Mouse (Mus musculus): ENCODE results near the gene Id3. TPM values are rescaled to one million over a fixed set of nuclear protein-coding genes. Genes with fewer than 3 reads are reported as not detected.
A peak's percentile ranks its signal among the peaks of the same experiment; 100 is the strongest.

Id3 gene
- total and polyA plus RNA-seq, 3 experiments, result 56.8 to 120 (median 58.8) TPM

DNA sequence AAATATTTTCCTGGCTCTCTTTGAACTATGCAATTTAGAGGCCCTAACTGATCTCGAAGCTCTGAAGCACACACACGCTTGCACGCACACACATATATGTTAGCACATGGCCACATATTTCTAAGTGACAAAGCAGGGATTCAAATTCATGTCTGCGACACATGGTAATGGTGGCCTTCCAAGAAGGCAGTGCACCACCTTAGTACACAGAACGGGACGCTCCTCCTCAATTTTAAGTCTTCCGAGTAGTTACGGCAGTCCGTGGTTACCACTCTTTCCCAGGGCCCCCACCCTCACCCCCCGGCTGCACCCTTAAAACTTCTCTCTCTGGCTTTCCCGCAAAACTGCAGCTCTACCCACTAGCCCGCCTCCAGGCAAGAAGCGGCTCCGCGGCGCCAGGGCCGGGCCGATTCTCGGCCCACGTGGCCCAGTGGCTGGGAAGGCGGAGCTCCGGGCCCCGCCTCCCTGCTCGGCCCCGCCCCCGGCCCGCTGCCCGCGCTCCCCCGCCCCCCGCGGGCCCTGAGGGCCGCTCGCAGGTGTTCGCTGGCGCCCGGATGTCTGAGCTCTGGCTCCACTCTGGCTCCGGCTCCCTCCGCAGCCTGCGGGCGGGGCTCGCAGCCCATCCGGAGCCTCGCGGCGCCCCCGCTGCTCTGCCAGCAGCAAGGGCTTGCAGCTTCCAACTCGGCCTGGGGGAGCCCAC, 4.3 kb downstream of the Id3 start:
- H3K27me3 ChIP-seq (ENCODE audit: control insufficient read depth, insufficient read depth, low read length), result no peaks in the 10 kb centered on the region
- TF ChIP-seq POLR2A (IDR thresholded peaks at IDR 0.05; ENCODE audit: insufficient read depth, low read depth, low read length) (peak; percentile 87), CTCF (IDR thresholded peaks at IDR 0.05) (no peak), EP300 (IDR thresholded peaks at IDR 0.05; ENCODE audit: insufficient read depth, low read depth, low read length) (peak; percentile 71)
- H3K27ac ChIP-seq, result peak overlapping the region; percentile 99
- intact Hi-C loops (cut with DNase I), result loop anchor here (2.0 kb wide), 1 partner anchor 77 kb away; no protein-coding TSS in a partner anchor
- 2% methylated on average over 43 of the region's 48 CpGs for WGBS
- peaks cover 7% of the 10 kb centered on the region for H3K4me1 ChIP-seq (ENCODE audit: control insufficient read depth, insufficient read depth, low read length)
- no peaks in the 10 kb centered on the region for H3K79me2 ChIP-seq (replicated peaks; ENCODE audit: control insufficient read depth, insufficient read depth, low read length)
- H3K9ac ChIP-seq (ENCODE audit: low read depth, low read length), result peak overlapping the region; percentile 79
- peak overlapping the region; percentile 80 for H3K4me3 ChIP-seq
- peak; percentile 92 to 95 for DNase-seq
- H3K36me3 ChIP-seq (ENCODE audit: control insufficient read depth, insufficient read depth, low read length), result peaks cover 3% of the 10 kb centered on the region

DNA sequence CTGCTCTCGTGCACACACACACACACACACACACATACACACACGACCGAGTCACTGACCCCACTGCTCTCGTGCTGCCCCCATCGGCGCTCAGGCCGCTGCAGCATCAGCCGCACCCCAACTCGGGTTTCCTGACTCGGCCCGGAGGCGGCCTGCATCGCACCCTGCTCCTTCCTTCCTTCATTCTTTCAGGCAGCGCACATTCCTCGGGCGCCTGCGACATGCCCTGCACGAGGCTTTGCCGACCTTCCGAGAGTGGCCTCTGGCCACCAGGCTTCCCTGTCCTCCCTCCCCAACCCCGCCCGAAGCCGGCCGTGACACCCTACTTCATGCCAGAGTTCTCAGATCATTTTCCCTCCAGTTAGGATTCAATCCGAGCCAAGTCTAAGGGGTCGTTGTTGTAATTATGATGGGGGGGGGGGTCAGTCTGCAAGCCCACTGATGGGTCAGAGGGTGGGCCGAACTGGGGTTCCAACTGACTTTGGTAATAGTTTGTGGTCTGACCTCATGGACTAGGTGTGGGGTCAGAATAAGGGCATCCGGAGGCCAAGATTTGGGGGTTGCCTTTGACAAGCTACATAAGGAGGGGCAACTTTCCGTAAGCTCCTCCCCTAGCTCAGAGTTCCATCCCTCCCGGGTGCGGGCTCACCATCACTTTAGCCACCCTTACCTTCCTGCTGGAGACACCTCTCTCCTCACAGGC, 5.2 kb downstream of the Id3 start:
- peaks cover 3% of the 10 kb centered on the region for H3K36me3 ChIP-seq (ENCODE audit: control insufficient read depth, insufficient read depth, low read length)

DNA sequence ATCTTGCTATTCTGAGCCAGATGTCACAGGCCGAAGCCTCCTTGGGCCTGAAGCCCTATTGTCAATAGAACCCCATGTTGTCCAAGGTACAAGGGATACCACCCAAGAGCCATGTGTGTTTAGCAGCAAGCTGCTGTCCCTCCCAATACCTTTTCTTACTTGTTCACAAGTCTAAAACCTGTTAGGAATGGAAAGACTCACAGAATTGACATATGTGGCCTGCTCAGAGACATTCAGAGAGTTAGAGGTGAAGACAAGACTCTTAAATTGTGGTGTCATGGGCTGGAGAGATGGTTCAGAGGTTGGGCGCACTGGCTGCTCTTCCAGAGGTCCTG, 5.7 kb downstream of the Id3 start:
- WGBS, result 86% methylated on average over 2 of the region's 2 CpGs
- Histone ChIP-seq H3K79me2 (replicated peaks; ENCODE audit: control insufficient read depth, insufficient read depth, low read length) (no peaks in the 10 kb centered on the region), H3K9ac (ENCODE audit: low read depth, low read length) (no peak overlapping the region), H3K4me1 (ENCODE audit: control insufficient read depth, insufficient read depth, low read length) (peaks cover 6% of the 10 kb centered on the region), H3K27me3 (ENCODE audit: control insufficient read depth, insufficient read depth, low read length) (no peaks in the 10 kb centered on the region), H3K36me3 (ENCODE audit: control insufficient read depth, insufficient read depth, low read length) (peaks cover 3% of the 10 kb centered on the region), H3K27ac (peak overlapping the region; percentile 93), H3K4me3 (no peak overlapping the region)
- intact Hi-C loops (cut with DNase I), result loop anchor here (2.0 kb wide), 1 partner anchor 78 kb away; no protein-coding TSS in a partner anchor
- no peak for TF ChIP-seq CTCF (IDR thresholded peaks at IDR 0.05)
- TF ChIP-seq EP300 (IDR thresholded peaks at IDR 0.05; ENCODE audit: insufficient read depth, low read depth, low read length), result no peak
- TF ChIP-seq POLR2A (IDR thresholded peaks at IDR 0.05; ENCODE audit: insufficient read depth, low read depth, low read length), result no peak
- DNase-seq, result no peak

More for the DNA sequence above, 5.2 kb downstream of the Id3 start:
- Histone ChIP-seq H3K27me3 (ENCODE audit: control insufficient read depth, insufficient read depth, low read length) (no peaks in the 10 kb centered on the region), H3K4me3 (peak overlapping the region; percentile 28), H3K27ac (peak overlapping the region; percentile 93), H3K4me1 (ENCODE audit: control insufficient read depth, insufficient read depth, low read length) (peaks cover 6% of the 10 kb centered on the region), H3K79me2 (replicated peaks; ENCODE audit: control insufficient read depth, insufficient read depth, low read length) (no peaks in the 10 kb centered on the region), H3K9ac (ENCODE audit: low read depth, low read length) (peak overlapping the region; percentile 60)
- DNase-seq, result peak; percentile 77 to 81
- 21% methylated on average over 31 of the region's 31 CpGs for WGBS
- intact Hi-C loops (cut with DNase I), result loop anchor here (2.0 kb wide), 1 partner anchor 78 kb away; no protein-coding TSS in a partner anchor
- TF ChIP-seq EP300 (IDR thresholded peaks at IDR 0.05; ENCODE audit: insufficient read depth, low read depth, low read length) (peak; percentile 40; the same call in 1 of the 2 replicates), CTCF (IDR thresholded peaks at IDR 0.05) (peak; percentile 17; the same call in 1 of the 2 replicates), POLR2A (IDR thresholded peaks at IDR 0.05; ENCODE audit: insufficient read depth, low read depth, low read length) (no peak)

DNA sequence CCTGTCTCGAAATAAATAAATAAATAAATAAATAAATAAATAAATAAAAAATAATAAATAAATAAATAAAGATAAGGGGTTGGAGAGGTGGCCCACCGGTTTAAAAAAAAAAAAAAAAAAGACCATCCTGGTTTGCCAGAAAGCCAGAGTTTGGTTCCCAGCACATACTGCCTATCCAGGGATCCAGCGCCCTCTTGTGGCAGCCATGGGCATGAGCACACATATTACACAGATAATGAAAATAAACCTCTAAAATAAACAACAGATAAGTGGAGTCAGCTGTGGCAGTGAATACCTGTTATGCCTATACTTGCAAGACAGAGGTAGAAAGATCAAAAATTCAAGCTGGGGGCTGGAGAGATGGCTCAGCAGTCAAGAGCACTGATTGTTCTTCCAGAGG, 6.4 kb downstream of the Id3 start:
- no peak overlapping the region for H3K4me3 ChIP-seq
- no peaks in the 10 kb centered on the region for H3K79me2 ChIP-seq (replicated peaks; ENCODE audit: control insufficient read depth, insufficient read depth, low read length)
- no peaks in the 10 kb centered on the region for H3K27me3 ChIP-seq (ENCODE audit: control insufficient read depth, insufficient read depth, low read length)
- peaks cover 3% of the 10 kb centered on the region for H3K36me3 ChIP-seq (ENCODE audit: control insufficient read depth, insufficient read depth, low read length)
- no peak overlapping the region for H3K27ac ChIP-seq
- peaks cover 6% of the 10 kb centered on the region for H3K4me1 ChIP-seq (ENCODE audit: control insufficient read depth, insufficient read depth, low read length)
- H3K9ac ChIP-seq (ENCODE audit: low read depth, low read length), result no peak overlapping the region
- intact Hi-C loops (cut with DNase I), result loop anchor here (2.0 to 10.0 kb wide), 3 partner anchors 79 to 255 kb away; partner anchors contain the start of genes Cnr2 and Lypla2
- WGBS, result 47% methylated on average over 3 of the region's 3 CpGs
- TF ChIP-seq CTCF (IDR thresholded peaks at IDR 0.05) (peak; percentile 78), POLR2A (IDR thresholded peaks at IDR 0.05; ENCODE audit: insufficient read depth, low read depth, low read length) (no peak), EP300 (IDR thresholded peaks at IDR 0.05; ENCODE audit: insufficient read depth, low read depth, low read length) (peak; percentile 66; the same call in 1 of the 2 replicates)
- DNase-seq, result peak; percentile 44 to 74

DNA sequence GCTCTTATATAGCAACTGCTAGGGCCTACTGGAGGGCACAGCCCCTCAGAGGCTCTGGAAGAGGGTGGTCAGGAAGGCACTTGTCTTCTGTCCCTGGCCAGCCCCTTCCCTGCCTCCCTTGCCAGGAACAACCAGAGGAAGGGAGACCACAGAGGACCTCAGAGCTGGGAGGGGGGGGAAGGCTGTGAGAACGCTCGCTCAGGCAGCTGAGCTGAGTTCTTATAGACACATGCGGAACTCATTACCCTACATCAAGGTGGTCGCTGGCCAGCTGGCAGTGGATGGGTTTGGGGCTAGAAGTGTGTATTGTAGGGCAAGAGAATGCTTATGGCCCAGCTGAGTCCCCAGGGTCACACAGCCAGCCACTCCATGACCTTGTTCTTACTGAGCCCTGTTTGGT, 7.3 kb downstream of the Id3 start:
- TF ChIP-seq POLR2A (IDR thresholded peaks at IDR 0.05; ENCODE audit: insufficient read depth, low read depth, low read length) (no peak), EP300 (IDR thresholded peaks at IDR 0.05; ENCODE audit: insufficient read depth, low read depth, low read length) (no peak)
- Histone ChIP-seq H3K36me3 (ENCODE audit: control insufficient read depth, insufficient read depth, low read length) (peaks cover 3% of the 10 kb centered on the region), H3K4me1 (ENCODE audit: control insufficient read depth, insufficient read depth, low read length) (peaks cover 6% of the 10 kb centered on the region), H3K27me3 (ENCODE audit: control insufficient read depth, insufficient read depth, low read length) (no peaks in the 10 kb centered on the region), H3K27ac (no peak overlapping the region), H3K79me2 (replicated peaks; ENCODE audit: control insufficient read depth, insufficient read depth, low read length) (no peaks in the 10 kb centered on the region), H3K9ac (ENCODE audit: low read depth, low read length) (no peak overlapping the region), H3K4me3 (no peak overlapping the region)
- WGBS, result 76% methylated on average over 4 of the region's 4 CpGs
- intact Hi-C loops (cut with DNase I), result loop anchor here (10.0 kb wide), 2 partner anchors 176 to 256 kb away; partner anchors contain the start of genes Cnr2 and Lypla2
- DNase-seq, result no peak
